Mouse (Mus musculus) kidney, adult 9 months (tissue): ENCODE data around the gene Gm7792.
"Not testable (repeated sequence)": the region's sequence is repeated elsewhere in the genome, so short reads cannot be mapped to it uniquely, and the experiment has no call there.

Experiments used
- DNase-seq: peaks from one replicate; pipeline ENCODE4 v3.0.0; 2022

Gm7792 gene

DNA sequence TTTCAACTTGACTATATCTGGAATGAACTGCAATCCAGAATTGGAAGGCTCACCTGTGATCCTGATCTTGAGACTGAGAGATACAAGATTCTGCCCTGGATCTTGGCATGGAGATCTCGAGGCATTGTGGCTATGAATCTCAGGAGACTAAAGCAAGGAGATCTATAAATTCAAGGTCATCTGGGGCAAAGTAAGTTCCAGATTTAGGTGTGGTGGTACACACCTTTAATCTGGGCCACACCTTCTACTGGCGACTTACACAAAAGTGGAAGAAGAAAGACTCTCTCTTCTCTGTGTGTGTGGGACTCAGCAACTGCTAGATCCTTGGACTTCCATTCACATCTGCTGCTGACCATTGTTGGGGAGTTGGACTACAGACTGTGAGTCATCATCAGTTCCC, at the start of gene Gm7792:
Gene Gm7792 (plus strand): TSS at position 301 of the 400 bp plus-strand sequence.
- DNase-seq = not testable (repeated sequence)
